Mouse (Mus musculus) intestine, postnatal 0 days (tissue): ENCODE data around the gene Drg1. TPM values are rescaled to one million over a fixed set of nuclear protein-coding genes. Genes with fewer than 3 reads are reported as not detected.

Experiments used
- ATAC-seq: fragments of 200-750 bp; cut with Nextera tagmentation; 2 replicates; pipeline ENCODE4 v1.8.0; 2017; ENCODE audit warnings: mild to moderate bottlenecking, moderate TSS enrichment, moderate library complexity
- H3K27ac ChIP-seq: fragments of 300-500 bp; sonication (generic); 2 replicates; pipeline ENCODE4 v1.5.1; 2014; ENCODE audit warnings: mild to moderate bottlenecking, low read depth, low read length, moderate library complexity
- H3K27me3 ChIP-seq: fragments of 300-500 bp; sonication (generic); replicated peaks from 2 replicates; pipeline ENCODE4 v1.6.1; 2014; ENCODE audit warnings: low read length, mixed read lengths; ENCODE audit not compliant: control insufficient read depth, insufficient read depth
- H3K36me3 ChIP-seq: fragments of 300-500 bp; sonication (generic); 2 replicates; pipeline ENCODE4 v1.6.1; 2014; ENCODE audit warnings: mild to moderate bottlenecking, moderate library complexity; ENCODE audit not compliant: control insufficient read depth, insufficient read depth
- H3K4me1 ChIP-seq: fragments of 300-500 bp; sonication (generic); replicated peaks from 2 replicates; pipeline ENCODE4 v1.6.1; 2014; ENCODE audit warnings: antibody characterized with exemption, low read length, mixed read lengths; ENCODE audit not compliant: control insufficient read depth, insufficient read depth
- H3K4me2 ChIP-seq: fragments of 300-500 bp; sonication (generic); replicated peaks from 2 replicates; pipeline ENCODE4 v1.6.1; 2014; ENCODE audit warnings: low read depth, mild to moderate bottlenecking, moderate library complexity
- H3K4me3 ChIP-seq: fragments of 300-500 bp; sonication (generic); 2 replicates; pipeline ENCODE4 v1.5.1; 2014; ENCODE audit warnings: low read depth, low read length
- H3K9ac ChIP-seq: fragments of 300-500 bp; sonication (generic); 2 replicates; pipeline ENCODE4 v1.6.1; 2014; ENCODE audit warnings: mild to moderate bottlenecking, low read depth, low read length
- H3K9me3 ChIP-seq: fragments of 300-500 bp; sonication (generic); 2 replicates; pipeline ENCODE4 v1.6.1; 2016; ENCODE audit warnings: mixed run types; ENCODE audit not compliant: control insufficient read depth
- CTCF ChIP-seq: sonication (generic); IDR thresholded peaks from 2 replicates; pipeline ENCODE4 v1.5.1; 2016; ENCODE audit warnings: low read depth, mild to moderate bottlenecking, control low read depth, antibody characterized with exemption, moderate library complexity
- WGBS: fragments of 180-500 bp; shearing (Covaris S2); extraction: QIAGEN DNeasy Blood & Tissue Kit; methylation state at CpG from one replicate; pipeline ENCODE4 v1.1.7; 2014; 5-methylcytosine and 5-hydroxymethylcytosine counted together
- polyA plus RNA-seq: library from polyadenylated mRNA; unstranded; fragments of >200 nt; fragmentation: Nextera tagmentation; extraction: Ambion mirVana; gene quantifications from 2 replicates; pipeline ENCODE4 v1.2.1, GENCODE M21; 2015

The Drg1 gene
- polyA plus RNA-seq, 1 experiment from 2014 or later: 85.5 TPM

- no peak for TF ChIP-seq CTCF
- Histone ChIP-seq H3K27ac (no peak overlapping the region), H3K4me1 (no peaks in the 10 kb centered on the region), H3K36me3 (peaks cover 72% of the 10 kb centered on the region), H3K9me3 (no peaks in the 10 kb centered on the region), H3K4me3 (no peak overlapping the region), H3K27me3 (no peaks in the 10 kb centered on the region), H3K4me2 (no peak overlapping the region), H3K9ac (no peak overlapping the region)
- no peak for ATAC-seq
- 86% methylated on average over 10 of the region's 10 CpGs for WGBS
These were observed 31.9 kb upstream of the Drg1 start for GRCm38 (mm10) chr11:3297871-3298812.

- H3K36me3 ChIP-seq: peaks cover 67% of the 10 kb centered on the region
- TF ChIP-seq CTCF: no peak
- no peak for ATAC-seq
These were observed 29.8 kb upstream of the Drg1 start for GRCm38 (mm10) chr11:3296056-3296455.

GRCm38 (mm10) chr11:3294641-3295040, 28.4 kb upstream of the Drg1 start:
- Histone ChIP-seq H3K27me3 (no peaks in the 10 kb centered on the region), H3K9ac (no peak overlapping the region), H3K4me2 (no peak overlapping the region), H3K27ac (no peak overlapping the region), H3K36me3 (peaks cover 56% of the 10 kb centered on the region), H3K9me3 (no peaks in the 10 kb centered on the region), H3K4me3 (no peak overlapping the region), H3K4me1 (0 out of 2 replicates have a peak, but pooled peaks cover 3% of the 10 kb centered on the region)
- ATAC-seq: no peak
- no peak for TF ChIP-seq CTCF
- WGBS: 88% methylated on average over 2 of the region's 2 CpGs

More at GRCm38 (mm10) chr11:3296056-3296455, 29.8 kb upstream of the Drg1 start:
- Histone ChIP-seq H3K4me2 (no peak overlapping the region), H3K9me3 (no peaks in the 10 kb centered on the region), H3K27ac (no peak overlapping the region), H3K27me3 (no peaks in the 10 kb centered on the region), H3K4me3 (no peak overlapping the region), H3K9ac (no peak overlapping the region), H3K4me1 (0 out of 2 replicates have a peak, but pooled peaks cover 3% of the 10 kb centered on the region)
- WGBS: 51% methylated on average over 5 of the region's 5 CpGs

GRCm38 (mm10) chr11:3293361-3293760, 27.1 kb upstream of the Drg1 start:
- peak overlapping the region; percentile 99 for H3K4me2 ChIP-seq
- WGBS: 42% methylated on average over 4 of the region's 4 CpGs
- H3K27ac ChIP-seq: no peak overlapping the region
- 0 out of 2 replicates have a peak, but pooled peaks cover 7% of the 10 kb centered on the region for H3K4me1 ChIP-seq
- 0 out of 2 replicates have a peak overlapping the region, but pooled peaks have one; percentile 84 for H3K9ac ChIP-seq
- H3K36me3 ChIP-seq: peaks cover 43% of the 10 kb centered on the region
- ATAC-seq: no peak
- H3K9me3 ChIP-seq: no peaks in the 10 kb centered on the region
- TF ChIP-seq CTCF: no peak
- no peaks in the 10 kb centered on the region for H3K27me3 ChIP-seq
- H3K4me3 ChIP-seq: no peak overlapping the region

GRCm38 (mm10) chr11:3292711-3293249, 26.6 kb upstream of the Drg1 start:
- no peaks in the 10 kb centered on the region for H3K9me3 ChIP-seq
- WGBS: 3% methylated on average over 8 of the region's 8 CpGs
- ATAC-seq: peak; percentile 14; the same call in 1 of the 2 replicates
- TF ChIP-seq CTCF: no peak
- H3K27ac ChIP-seq: peak overlapping the region; percentile 79; the same call in 1 of the 2 replicates
- H3K36me3 ChIP-seq: peaks cover 38% of the 10 kb centered on the region
- no peaks in the 10 kb centered on the region for H3K27me3 ChIP-seq
- H3K4me1 ChIP-seq: 0 out of 2 replicates have a peak, but pooled peaks cover 7% of the 10 kb centered on the region
- H3K9ac ChIP-seq: peak overlapping the region; percentile 84
- peak overlapping the region; percentile 88 for H3K4me3 ChIP-seq
- H3K4me2 ChIP-seq: peak overlapping the region; percentile 99

- H3K9ac ChIP-seq: peak overlapping the region; percentile 84
- H3K36me3 ChIP-seq: peaks cover 31% of the 10 kb centered on the region
- H3K4me2 ChIP-seq: peak overlapping the region; percentile 99
- peak; percentile 28; the same call in 1 of the 2 replicates for ATAC-seq
- no peaks in the 10 kb centered on the region for H3K9me3 ChIP-seq
- no peak for TF ChIP-seq CTCF
- no peaks in the 10 kb centered on the region for H3K27me3 ChIP-seq
- WGBS: 0% methylated on average over 8 of the region's 8 CpGs
- H3K4me1 ChIP-seq: 0 out of 2 replicates have a peak, but pooled peaks cover 7% of the 10 kb centered on the region
- H3K27ac ChIP-seq: peak overlapping the region; percentile 79
- H3K4me3 ChIP-seq: peak overlapping the region; percentile 88
These were observed 25.8 kb upstream of the Drg1 start for GRCm38 (mm10) chr11:3292062-3292421.
